Mouse (Mus musculus): ENCODE results near the gene Paqr5. TPM values are rescaled to one million over a fixed set of nuclear protein-coding genes. Genes with fewer than 3 reads are reported as not detected.

Gene Paqr5
- total and polyA plus RNA-seq, 3 experiments = 0.76 TPM; not detected in 2

- intact Hi-C loops (cut with DNase I) = loop anchor here (10.0 kb wide), 1 partner anchor 81 kb away; no protein-coding TSS in a partner anchor
- no peaks in the 10 kb centered on the region for H3K36me3 ChIP-seq (ENCODE audit: control insufficient read depth, insufficient read depth, low read length)
- peaks cover 1% of the 10 kb centered on the region for H3K4me1 ChIP-seq (ENCODE audit: control insufficient read depth, insufficient read depth, low read length)
- no peaks in the 10 kb centered on the region for H3K79me2 ChIP-seq (replicated peaks; ENCODE audit: control insufficient read depth, insufficient read depth, low read length)
- H3K4me3 ChIP-seq = no peak overlapping the region
- TF ChIP-seq POLR2A (IDR thresholded peaks at IDR 0.05; ENCODE audit: insufficient read depth, low read depth, low read length) = no peak
- TF ChIP-seq CTCF (IDR thresholded peaks at IDR 0.05) = no peak
- no peak for TF ChIP-seq EP300 (IDR thresholded peaks at IDR 0.05; ENCODE audit: insufficient read depth, low read depth, low read length)
- no peak for DNase-seq
- no peaks in the 10 kb centered on the region for H3K27me3 ChIP-seq (ENCODE audit: control insufficient read depth, insufficient read depth, low read length)
- WGBS = 42% methylated on average over 7 of the region's 7 CpGs
- no peak overlapping the region for H3K27ac ChIP-seq
- no peak overlapping the region for H3K9ac ChIP-seq (ENCODE audit: low read depth, low read length)
Observed at GRCm38 (mm10) chr9:61904201-61904600, 122.5 kb downstream of the Paqr5 start.

Other genes starting within 250 kb of the Paqr5 start
- gene Rplp1, start 112.3 kb downstream of the Paqr5 start, total RNA-seq (2021) = 1,000 to 10,000 TPM; 1,490 to 1,640 TPM
- gene Rplp1, start 112.3 kb downstream of the Paqr5 start, polyA plus RNA-seq (2012; rRNA removed) = 2,522 and 4,232 TPM in 2 replicates
- under 1 TPM; 0.52 to 0.68 TPM for gene Kif23, start 80.1 kb downstream of the Paqr5 start, total RNA-seq (2021)
- gene Kif23, start 80.1 kb downstream of the Paqr5 start, polyA plus RNA-seq (2012; rRNA removed) = 0.45 and 1.0 TPM in 2 replicates
- gene Glce, start 95.8 kb upstream of the Paqr5 start, total RNA-seq (2021) = 10 to 100 TPM; 11.7 to 11.9 TPM
- 3.2 and 7.0 TPM in 2 replicates for gene Glce, start 95.8 kb upstream of the Paqr5 start, polyA plus RNA-seq (2012; rRNA removed)